Comparison of ENCODE assay signal across 9 mouse cellular contexts in the genomic region with DNA sequence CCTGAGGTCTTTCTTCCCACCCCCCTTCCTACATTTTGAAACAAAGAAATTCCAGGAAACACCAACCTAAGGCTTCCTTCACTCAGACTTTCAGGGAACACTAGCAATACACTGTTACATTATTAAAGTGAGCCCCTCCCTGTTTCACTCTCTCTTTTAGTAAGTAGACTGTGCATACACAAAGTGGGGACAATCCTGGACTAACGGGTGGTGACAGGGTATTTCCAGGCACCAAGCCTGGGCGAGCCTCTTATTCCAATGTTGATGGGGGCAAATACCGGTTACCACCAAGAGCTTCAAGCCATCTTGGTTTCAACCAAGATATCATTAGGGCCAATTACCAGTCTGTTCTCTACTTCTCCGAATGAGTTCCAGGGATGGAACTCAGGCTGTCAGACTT. TPM values are rescaled to one million over a fixed set of nuclear protein-coding genes. Genes with fewer than 3 reads are reported as not detected.
DNase-seq lines count a peak whose midpoint lies in the region; ATAC-seq lines count a peak whose summit lies in the region.
"Had no signal": no experiment of that assay in that cellular context is flagged by ENCODE, and none has a peak within 500 bp of the region (broad histone marks: within the 10 kb centered on the region; RNA-seq: fewer than 3 reads in every experiment).

No protein-coding gene starts in this region.

- no peak overlapping the region for H3K27ac ChIP-seq in kidney, embryonic 16.5 days (ENCODE audit: low read length)
- H3K27ac ChIP-seq in embryonic facial prominence, embryonic 13.5 days: 0 out of 2 replicates have a peak overlapping the region, but pooled peaks have one; percentile 16
- H3K27ac ChIP-seq in intestine, embryonic 14.5 days (ENCODE audit: low read depth): no peak overlapping the region

- H3K9me3 ChIP-seq in kidney, embryonic 16.5 days (ENCODE audit: low read length): no peaks in the 10 kb centered on the region
- no peaks in the 10 kb centered on the region for H3K9me3 ChIP-seq in embryonic facial prominence, embryonic 13.5 days
- no peaks in the 10 kb centered on the region for H3K9me3 ChIP-seq in intestine, embryonic 14.5 days (ENCODE audit: control insufficient read depth, low read length)

- ATAC-seq in kidney, embryonic 16.5 days (ENCODE audit: low FRiP score, low TSS enrichment): no peak
- ATAC-seq in embryonic facial prominence, embryonic 13.5 days (ENCODE audit: insufficient number of reproducible peaks, insufficient read depth, low FRiP score, low TSS enrichment, low read depth): no peak
- ATAC-seq in intestine, embryonic 14.5 days (replicated peaks; ENCODE audit: low FRiP score, low TSS enrichment, low read depth): no peak
- no peak for ATAC-seq in erythroblast, adult 5-6 weeks (replicated peaks; ENCODE audit: low FRiP score, poor library complexity, severe bottlenecking)
- ATAC-seq: Patski had no signal

- peaks cover 50% of the 10 kb centered on the region for H3K4me1 ChIP-seq in kidney, embryonic 16.5 days (ENCODE audit: insufficient read depth, low read length)
- peaks cover 71% of the 10 kb centered on the region for H3K4me1 ChIP-seq in embryonic facial prominence, embryonic 13.5 days
- H3K4me1 ChIP-seq in intestine, embryonic 14.5 days (replicated peaks; ENCODE audit: control insufficient read depth, insufficient read depth, low read length): peaks cover 43% of the 10 kb centered on the region

- no peaks in the 10 kb centered on the region for H3K36me3 ChIP-seq in kidney, embryonic 16.5 days (ENCODE audit: insufficient read depth, low read length)
- 0 out of 2 replicates have a peak, but pooled peaks cover under 1% of the 10 kb centered on the region for H3K36me3 ChIP-seq in embryonic facial prominence, embryonic 13.5 days
- 0 out of 2 replicates have a peak, but pooled peaks cover 5% of the 10 kb centered on the region for H3K36me3 ChIP-seq in intestine, embryonic 14.5 days (ENCODE audit: control insufficient read depth, insufficient read depth, low read length)

- H3K27me3 ChIP-seq in kidney, embryonic 16.5 days (ENCODE audit: insufficient read depth, low read length): no peaks in the 10 kb centered on the region
- H3K27me3 ChIP-seq in embryonic facial prominence, embryonic 13.5 days: no peaks in the 10 kb centered on the region
- H3K27me3 ChIP-seq in intestine, embryonic 14.5 days (replicated peaks; ENCODE audit: control insufficient read depth, insufficient read depth, low read length): no peaks in the 10 kb centered on the region
- H3K27me3 ChIP-seq: Patski had no signal

- whole genome bisulfite sequencing in kidney, embryonic 16.5 days: 74% methylated on average over 4 of the region's 4 CpGs
- WGBS in embryonic facial prominence, embryonic 13.5 days: 39% methylated on average over 4 of the region's 4 CpGs
- WGBS in intestine, embryonic 14.5 days: 66% methylated on average over 4 of the region's 4 CpGs

- peak overlapping the region; percentile 94 for H3K4me2 ChIP-seq in kidney, embryonic 16.5 days (replicated peaks; ENCODE audit: low read depth, low read length)
- H3K4me2 ChIP-seq in embryonic facial prominence, embryonic 13.5 days: peak overlapping the region; percentile 90
- H3K4me2 ChIP-seq in intestine, embryonic 14.5 days (ENCODE audit: low read length): peak overlapping the region; percentile 81

- no peak for DNase-seq in kidney, postnatal 4 days
- peak; percentile 50 for DNase-seq in intestine, embryonic 14.5 days (ENCODE audit: low spot score)
- DNase-seq in retina, embryonic 14.5 days (ENCODE audit: low spot score): peak; percentile 32
- DNase-seq in kidney, adult 18-20 months: no peak
- DNase-seq in adrenal gland, adult 18-20 months (ENCODE audit: low spot score in 2 of 2): no peak

- H3K9ac ChIP-seq in kidney, embryonic 16.5 days (replicated peaks; ENCODE audit: low read length): no peak overlapping the region
- H3K9ac ChIP-seq in embryonic facial prominence, embryonic 13.5 days: peak overlapping the region; percentile 99
- H3K9ac ChIP-seq in intestine, embryonic 14.5 days (ENCODE audit: low read length): peak overlapping the region; percentile 98

- H3K4me3 ChIP-seq in kidney, embryonic 16.5 days (ENCODE audit: low read length): peak overlapping the region; percentile 96
- H3K4me3 ChIP-seq in embryonic facial prominence, embryonic 13.5 days: peak overlapping the region; percentile 99
- peak overlapping the region; percentile 96 for H3K4me3 ChIP-seq in intestine, embryonic 14.5 days (ENCODE audit: low read depth, low read length)

RNA-seq across cellular contexts. Expression of a gene that starts 2.4 kb away (rescaled TPM):
- polyA plus RNA-seq in kidney, embryonic 16.5 days (2015; fragmentation: Nextera tagmentation; extraction: Ambion mirVana): 4.3 and 4.8 TPM in 2 replicates
- polyA plus RNA-seq in embryonic facial prominence, embryonic 13.5 days (2015; fragmentation: Nextera tagmentation; extraction: Ambion mirVana): 6.3 and 7.3 TPM in 2 replicates
- polyA plus RNA-seq in intestine, embryonic 14.5 days (2014; fragmentation: Nextera tagmentation; extraction: Ambion mirVana): 10.4 and 12.0 TPM in 2 replicates
- 0.96 TPM in 1 of 2 replicates, not detected in the other for total RNA-seq in erythroblast, adult 5-6 weeks (2015; ENCODE audit: low replicate concordance)
- total RNA-seq in erythroblast, adult 5-6 weeks (2017; ENCODE audit: low replicate concordance): not detected in 2 replicates
- 10 to 100 TPM; 39.1 to 86.4 TPM for total RNA-seq in adrenal gland, adult 18-20 months (2021)

RNA-seq across cellular contexts. Expression of a gene that starts 55.2 kb away (rescaled TPM):
- polyA plus RNA-seq in kidney, embryonic 16.5 days (2015; fragmentation: Nextera tagmentation; extraction: Ambion mirVana): 0.67 TPM in 1 of 2 replicates, not detected in the other
- 0.13 TPM in 1 of 2 replicates, not detected in the other for polyA plus RNA-seq in embryonic facial prominence, embryonic 13.5 days (2015; fragmentation: Nextera tagmentation; extraction: Ambion mirVana)
- 0.65 and 0.90 TPM in 2 replicates for polyA plus RNA-seq in intestine, embryonic 14.5 days (2014; fragmentation: Nextera tagmentation; extraction: Ambion mirVana)
- 4.4 and 11.1 TPM in 2 replicates for total RNA-seq in erythroblast, adult 5-6 weeks (2015; ENCODE audit: low replicate concordance)
- 3.0 and 6.4 TPM in 2 replicates for total RNA-seq in erythroblast, adult 5-6 weeks (2017; ENCODE audit: low replicate concordance)
- 1 to 10 TPM; 2.7 to 3.5 TPM for total RNA-seq in adrenal gland, adult 18-20 months (2021)

Comparison
In these comparisons a context has a peak if more than half of its experiments do, and no peak if none do; other contexts are left out.
1. DNase-seq: peak in intestine, embryonic 14.5 days (single experiment) and retina, embryonic 14.5 days (single experiment); none in kidney, postnatal 4 days (0 of 2), kidney, adult 18-20 months (single experiment) and adrenal gland, adult 18-20 months (0 of 2).
2. Peak in every context shown above with its lines, with median percentiles within 50 percentile points of each other: H3K4me2 ChIP-seq and H3K4me3 ChIP-seq.